Mouse (Mus musculus): Measurements from ENCODE around the gene Vmn2r42. TPM values are rescaled to one million over a fixed set of nuclear protein-coding genes. Genes with fewer than 3 reads are reported as not detected.
"Not testable (repeated sequence)": the region's sequence is repeated elsewhere in the genome, so short reads cannot be mapped to it uniquely, and the experiment has no call there.

The Vmn2r42 gene
- total RNA-seq (2015; ENCODE audit: low replicate concordance) (not detected in 2 replicates), total RNA-seq (2017; ENCODE audit: low replicate concordance) (not detected in 2 replicates)

DNA sequence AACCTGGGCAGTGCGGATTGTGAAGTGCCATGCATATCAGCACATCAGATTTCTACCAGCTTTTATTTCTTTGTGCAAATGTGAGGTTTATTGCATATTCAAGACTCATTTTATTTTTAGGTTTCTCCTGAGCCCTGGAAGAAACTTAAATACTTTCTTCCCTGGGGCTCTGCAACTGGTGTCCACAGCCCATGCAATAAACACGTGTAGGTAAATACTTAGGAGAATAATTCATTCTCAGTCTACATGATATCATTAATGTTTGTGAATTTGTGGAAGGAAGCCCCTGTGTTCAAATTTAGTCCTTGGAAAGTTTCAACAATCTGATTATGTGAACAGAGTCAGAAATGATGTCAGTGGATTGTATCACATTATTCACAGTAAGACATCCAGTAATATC is at the start of gene Vmn2r42:
Gene Vmn2r42, minus strand, starts transcription at position 101 of the 400 bp plus-strand sequence.
- ATAC-seq (replicated peaks; ENCODE audit: low FRiP score, poor library complexity, severe bottlenecking): not testable (repeated sequence)

DNA sequence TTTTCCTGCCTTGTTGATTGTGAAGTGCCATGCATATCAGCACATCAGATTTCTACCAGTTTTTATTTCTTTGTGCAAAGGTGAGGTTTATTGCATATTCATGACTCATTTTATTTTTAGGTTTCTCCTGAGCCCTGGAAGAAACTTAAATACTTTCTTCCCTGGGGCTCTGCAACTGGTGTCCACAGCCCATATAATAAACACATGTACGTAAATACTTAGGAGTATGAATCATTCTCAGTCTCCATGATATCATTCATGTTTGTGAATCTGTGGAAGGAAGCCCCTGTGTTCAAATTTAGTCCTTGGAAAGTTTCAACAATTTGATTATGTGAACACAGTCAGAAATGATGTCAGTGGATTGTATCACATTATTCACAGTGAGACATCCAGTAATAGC is 38.6 kb downstream of the Vmn2r42 start, which contains the start of gene Vmn2r41:
Gene Vmn2r41, minus strand, starts transcription at position 101 of the 400 bp plus-strand sequence.
- ATAC-seq (replicated peaks; ENCODE audit: low FRiP score, poor library complexity, severe bottlenecking): not testable (repeated sequence)

Other genes starting within 250 kb of the Vmn2r42 start
- not detected in 2 replicates for gene Vmn2r41, start 38.7 kb downstream of the Vmn2r42 start, total RNA-seq (2015; ENCODE audit: low replicate concordance)
- gene Vmn2r41, start 38.7 kb downstream of the Vmn2r42 start, total RNA-seq (2017; ENCODE audit: low replicate concordance): not detected in 2 replicates
- not detected in 2 replicates for gene Vmn2r43, start 60.3 kb upstream of the Vmn2r42 start, total RNA-seq (2015; ENCODE audit: low replicate concordance)
- 0.34 TPM in 1 of 2 replicates, not detected in the other for gene Vmn2r43, start 60.3 kb upstream of the Vmn2r42 start, total RNA-seq (2017; ENCODE audit: low replicate concordance)
- not detected in 2 replicates for gene Vmn2r44, start 183.0 kb upstream of the Vmn2r42 start, total RNA-seq (2015; ENCODE audit: low replicate concordance)
- not detected in 2 replicates for gene Vmn2r44, start 183.0 kb upstream of the Vmn2r42 start, total RNA-seq (2017; ENCODE audit: low replicate concordance)